Mouse (Mus musculus): Measurements from ENCODE around the gene Zswim4. TPM values are rescaled to one million over a fixed set of nuclear protein-coding genes. Genes with fewer than 3 reads are reported as not detected.

Zswim4 gene
- polyA plus RNA-seq, 1 experiment from 2014 or later: 8.9 TPM

GRCm38 (mm10) chr8:84186547-84186946, 50.3 kb downstream of the Zswim4 start:
- Histone ChIP-seq H3K9me3 (no peaks in the 10 kb centered on the region), H3K27ac (peak overlapping the region; percentile 46), H3K27me3 (replicated peaks) (no peaks in the 10 kb centered on the region), H3K4me1 (peaks cover 11% of the 10 kb centered on the region), H3K4me2 (peak overlapping the region; percentile 85), H3K36me3 (no peaks in the 10 kb centered on the region), H3K9ac (peak overlapping the region; percentile 16; the same call in 1 of the 2 replicates), H3K4me3 (replicated peaks) (peak overlapping the region; percentile 41)
- peak; percentile 23; the same call in 1 of the 2 replicates for ATAC-seq (ENCODE audit: insufficient read depth, low FRiP score, low read depth)
- under 1% methylated on average over 12 of the region's 12 CpGs for WGBS

DNA sequence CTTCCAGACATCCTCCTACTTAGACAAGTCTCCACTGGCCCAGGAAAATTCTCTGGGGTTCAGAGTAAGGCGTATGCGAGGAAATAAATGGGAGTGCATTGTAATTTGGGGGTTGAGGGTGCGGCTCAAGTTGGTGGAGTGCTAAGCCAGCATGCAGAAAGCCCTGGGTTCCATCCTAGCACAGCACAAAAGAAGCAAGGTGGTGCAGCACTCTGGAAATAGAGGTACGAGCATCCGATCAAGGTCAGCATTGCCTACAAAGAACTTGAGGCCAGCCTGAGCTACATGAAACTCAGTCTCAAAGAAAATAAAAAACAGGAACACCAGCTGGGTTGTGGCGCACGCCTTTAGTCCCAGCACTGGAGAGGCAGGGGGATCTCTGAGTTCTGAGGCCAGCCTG, 51.7 kb downstream of the Zswim4 start, which contains the start of gene Nanos3:
Gene Nanos3, minus strand, starts transcription at position 101 of the 400 bp plus-strand sequence.
- peak within 1 kb of the TSS; percentile 68 for H3K4me3 ChIP-seq (replicated peaks)
- WGBS: 92% methylated on average over 7 of the region's 7 CpGs
- no peaks in the 10 kb centered on the region for H3K9me3 ChIP-seq
- H3K36me3 ChIP-seq: no peaks in the 10 kb centered on the region
- peak within 1 kb of the TSS; percentile 67 for H3K9ac ChIP-seq
- H3K27ac ChIP-seq: no peak within 1 kb of the TSS
- peaks cover 25% of the 10 kb centered on the region for H3K4me1 ChIP-seq
- H3K27me3 ChIP-seq (replicated peaks): no peaks in the 10 kb centered on the region
- ATAC-seq (ENCODE audit: insufficient read depth, low FRiP score, low read depth): no peak
- peak within 1 kb of the TSS; percentile 89 for H3K4me2 ChIP-seq

DNA sequence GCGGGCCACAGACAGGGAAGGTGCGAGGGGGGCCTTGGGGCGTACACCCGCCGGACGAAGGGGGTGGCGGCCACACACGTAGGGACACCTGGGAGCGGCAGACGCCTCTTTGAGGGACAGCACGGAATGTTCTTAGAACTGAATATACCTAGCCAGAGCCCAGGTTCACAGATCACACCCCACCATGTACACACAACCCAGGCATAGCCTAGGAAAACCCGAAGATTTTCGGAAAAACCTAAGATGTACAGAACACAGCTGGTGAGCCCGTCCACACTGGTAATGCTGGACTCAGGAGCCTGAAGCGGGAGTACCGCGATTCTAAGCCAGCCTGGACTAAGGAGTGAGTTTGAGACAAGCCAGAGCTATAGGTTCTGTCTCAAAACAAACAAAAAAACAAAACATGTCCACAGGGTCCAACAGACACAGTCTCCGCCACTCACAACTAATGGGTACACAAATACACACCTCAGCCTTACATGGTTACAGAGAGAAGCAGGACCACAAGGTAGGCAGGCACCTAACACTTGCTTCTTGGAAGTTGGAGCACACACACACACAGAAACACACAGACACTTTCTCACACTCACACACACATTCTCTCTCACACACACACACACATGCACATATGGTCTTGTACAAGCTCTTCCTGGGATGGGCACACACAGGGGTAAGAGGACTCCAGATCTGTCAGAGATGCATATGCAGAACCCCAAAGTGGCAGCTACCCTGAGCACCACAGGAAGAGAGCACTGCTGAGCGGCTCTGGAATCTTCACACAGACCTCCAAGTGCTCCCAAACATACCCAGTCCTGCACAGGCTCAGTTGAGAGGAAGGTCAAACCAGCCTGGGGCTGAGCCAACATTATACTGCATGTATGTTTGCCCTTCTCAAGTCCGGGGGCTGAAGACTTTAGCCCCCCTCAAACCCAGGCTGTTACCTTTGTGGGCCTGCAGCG, 52.5 kb downstream of the Zswim4 start:
- Histone ChIP-seq H3K4me1 (peaks cover 26% of the 10 kb centered on the region), H3K36me3 (no peaks in the 10 kb centered on the region), H3K27me3 (replicated peaks) (no peaks in the 10 kb centered on the region), H3K4me2 (peak overlapping the region; percentile 89), H3K27ac (peak overlapping the region; percentile 76), H3K9ac (peak overlapping the region; percentile 67), H3K9me3 (no peaks in the 10 kb centered on the region), H3K4me3 (replicated peaks) (peak overlapping the region; percentile 68)
- ATAC-seq (ENCODE audit: insufficient read depth, low FRiP score, low read depth): peak; percentile 1; the same call in 1 of the 2 replicates
- 15% methylated on average over 21 of the region's 21 CpGs for WGBS

DNA sequence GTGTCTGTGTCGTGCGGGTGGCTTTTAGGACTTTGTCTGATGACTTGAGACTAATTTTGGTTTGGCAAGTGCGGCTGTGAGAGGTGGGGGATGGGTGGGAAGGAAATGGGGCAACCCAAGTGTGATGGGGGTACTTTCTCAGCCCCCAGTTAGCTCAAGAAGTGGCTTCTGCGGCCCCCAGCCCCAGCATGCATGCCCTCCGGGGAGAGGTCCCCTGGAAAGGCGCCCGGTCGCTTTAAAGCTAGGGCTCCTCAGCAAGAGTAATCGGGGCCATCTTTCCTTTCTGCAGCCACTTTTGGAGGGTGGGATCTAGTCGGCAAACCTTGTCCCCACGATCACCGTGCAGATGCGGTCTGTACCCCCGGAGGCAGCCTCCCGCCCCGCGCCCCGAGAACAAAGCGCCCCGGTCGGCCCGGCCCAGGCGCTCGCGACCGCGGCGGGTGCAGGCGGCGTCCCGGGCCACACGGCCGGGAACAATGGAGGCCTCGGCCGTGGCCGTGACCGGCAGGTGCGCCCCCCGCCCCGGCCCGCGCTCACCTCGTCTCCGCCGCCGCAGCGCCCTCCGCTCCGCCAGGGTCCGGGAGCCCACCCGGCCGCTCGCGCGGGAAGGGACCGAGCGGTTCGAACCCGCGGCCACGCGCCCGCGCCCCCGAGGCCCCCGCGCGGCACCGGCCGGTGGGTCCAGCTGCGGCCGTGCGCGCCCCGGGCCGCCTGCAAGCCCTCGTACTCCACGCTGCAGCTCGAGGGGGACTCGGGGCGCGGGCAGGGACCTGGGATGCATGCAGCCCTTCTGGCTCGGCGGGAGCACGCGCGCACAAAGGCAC, 53.4 kb downstream of the Zswim4 start:
- H3K4me3 ChIP-seq (replicated peaks): peak overlapping the region; percentile 68
- H3K27me3 ChIP-seq (replicated peaks): no peaks in the 10 kb centered on the region
- H3K27ac ChIP-seq: peak overlapping the region; percentile 76
- peak; percentile 1; the same call in 1 of the 2 replicates for ATAC-seq (ENCODE audit: insufficient read depth, low FRiP score, low read depth)
- peaks cover 26% of the 10 kb centered on the region for H3K4me1 ChIP-seq
- H3K4me2 ChIP-seq: peak overlapping the region; percentile 89
- no peaks in the 10 kb centered on the region for H3K9me3 ChIP-seq
- WGBS: under 1% methylated on average over 79 of the region's 87 CpGs
- H3K9ac ChIP-seq: peak overlapping the region; percentile 67
- no peaks in the 10 kb centered on the region for H3K36me3 ChIP-seq

DNA sequence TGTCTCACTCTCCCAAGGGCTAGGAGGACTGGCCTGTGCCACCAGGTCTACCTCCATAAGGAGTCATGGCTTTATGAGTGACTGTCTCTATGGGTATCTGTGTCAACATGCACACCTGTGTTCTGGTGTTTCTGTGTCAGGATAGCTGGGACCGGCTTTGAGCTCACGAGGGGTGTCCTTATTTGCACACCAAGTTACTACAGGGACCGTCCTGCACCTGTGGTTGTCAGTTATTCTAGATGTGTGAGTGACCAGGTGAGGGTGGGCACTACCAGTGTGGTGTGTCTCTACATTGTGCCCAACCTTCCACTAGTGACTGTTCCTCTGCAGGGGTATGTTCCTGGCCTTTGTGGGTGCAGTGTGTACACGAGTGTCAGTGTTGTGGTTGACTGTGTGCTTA, 54.0 kb downstream of the Zswim4 start:
- ATAC-seq (ENCODE audit: insufficient read depth, low FRiP score, low read depth): no peak
- H3K9ac ChIP-seq: no peak overlapping the region; the same call in 1 of the 2 replicates
- no peaks in the 10 kb centered on the region for H3K9me3 ChIP-seq
- peak overlapping the region; percentile 68 for H3K4me3 ChIP-seq (replicated peaks)
- H3K27me3 ChIP-seq (replicated peaks): no peaks in the 10 kb centered on the region
- peak overlapping the region; percentile 89 for H3K4me2 ChIP-seq
- no peaks in the 10 kb centered on the region for H3K36me3 ChIP-seq
- WGBS: 28% methylated on average over 4 of the region's 4 CpGs
- H3K27ac ChIP-seq: no peak overlapping the region
- H3K4me1 ChIP-seq: peaks cover 28% of the 10 kb centered on the region

DNA sequence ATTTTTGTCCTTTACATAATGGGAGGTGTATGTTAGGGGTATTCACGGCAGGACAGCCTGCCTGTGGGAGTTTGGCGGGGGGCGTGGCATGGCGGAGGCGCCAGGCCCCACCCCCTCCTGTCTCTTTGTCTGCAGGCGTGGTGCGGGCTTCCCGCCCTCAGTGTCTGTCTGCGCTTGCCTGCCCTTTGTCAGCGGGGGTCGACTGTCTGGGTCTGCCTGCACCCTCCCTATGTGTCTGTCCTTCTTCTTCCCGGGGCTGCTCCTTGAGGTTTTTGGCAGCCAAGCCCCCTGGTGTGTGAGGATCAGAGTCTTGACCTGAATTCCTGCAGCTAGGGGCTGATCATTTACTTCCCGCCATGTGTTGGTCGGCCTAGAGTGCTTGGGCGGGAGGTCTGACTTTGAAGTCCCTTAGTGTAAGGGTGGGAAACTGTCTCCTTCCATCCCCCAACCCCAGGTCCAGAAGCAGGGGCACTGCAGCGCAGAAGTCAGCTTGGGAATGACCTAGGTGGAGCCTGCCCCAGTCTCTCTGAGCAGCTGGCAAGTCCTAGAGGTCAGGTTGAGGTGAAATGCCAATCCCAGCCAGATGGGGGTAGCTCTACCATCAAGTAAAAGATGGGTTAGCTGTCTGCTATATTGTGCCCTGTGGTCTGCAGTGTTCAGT, 56.2 kb downstream of the Zswim4 start:
- H3K27me3 ChIP-seq (replicated peaks): no peaks in the 10 kb centered on the region
- ATAC-seq (ENCODE audit: insufficient read depth, low FRiP score, low read depth): peak; percentile 59
- peaks cover 24% of the 10 kb centered on the region for H3K4me1 ChIP-seq
- H3K4me3 ChIP-seq (replicated peaks): peak overlapping the region; percentile 14
- no peaks in the 10 kb centered on the region for H3K9me3 ChIP-seq
- H3K4me2 ChIP-seq: peak overlapping the region; percentile 50
- peak overlapping the region; percentile 68 for H3K27ac ChIP-seq
- WGBS: 5% methylated on average over 16 of the region's 16 CpGs
- 0 out of 2 replicates have a peak, but pooled peaks cover 5% of the 10 kb centered on the region for H3K36me3 ChIP-seq
- no peak overlapping the region for H3K9ac ChIP-seq

DNA sequence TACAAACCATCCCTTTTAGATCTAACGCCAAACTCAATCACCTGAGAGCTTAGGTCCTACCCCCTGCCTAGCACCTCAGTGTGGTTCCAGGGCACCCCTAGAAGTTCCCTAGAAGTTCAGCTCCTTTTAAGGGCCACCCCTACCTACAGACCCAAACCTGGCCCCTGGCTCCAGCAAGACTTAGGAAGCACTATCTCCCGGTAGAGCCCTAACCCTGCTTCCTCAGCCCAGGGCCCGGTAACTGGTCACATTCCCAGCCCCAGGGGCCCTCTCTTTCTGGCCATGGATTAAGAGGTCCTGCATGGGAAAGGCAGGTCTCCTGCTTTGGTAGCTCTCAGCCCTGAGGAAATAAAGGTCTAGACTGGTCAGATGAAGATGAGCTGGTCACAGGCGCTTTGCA, 56.9 kb downstream of the Zswim4 start:
- ATAC-seq (ENCODE audit: insufficient read depth, low FRiP score, low read depth): no peak
- no peak overlapping the region for H3K27ac ChIP-seq

DNA sequence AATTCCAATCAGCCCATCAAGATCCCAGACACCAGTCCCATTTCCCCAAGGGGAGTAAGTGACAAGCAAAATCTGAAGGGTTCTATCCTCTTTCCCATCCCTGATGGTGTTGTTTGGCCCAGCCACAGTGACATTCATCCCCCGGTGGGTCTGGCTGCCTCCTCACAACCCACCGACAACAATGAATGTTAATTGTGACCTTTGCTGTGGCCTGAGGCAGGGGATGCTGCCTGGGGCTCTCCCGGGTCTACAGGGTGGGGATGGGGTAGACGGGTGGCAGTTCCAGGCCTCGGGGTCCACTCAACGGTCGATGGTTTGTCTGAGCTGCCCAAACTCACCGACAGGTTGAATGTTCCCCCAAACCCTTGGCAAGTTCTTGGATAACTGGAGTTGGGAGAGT, 58.3 kb downstream of the Zswim4 start:
- Histone ChIP-seq H3K9ac (no peak overlapping the region), H3K9me3 (no peaks in the 10 kb centered on the region), H3K4me2 (no peak overlapping the region), H3K4me1 (peaks cover 21% of the 10 kb centered on the region), H3K4me3 (replicated peaks) (no peak overlapping the region), H3K36me3 (peaks cover 5% of the 10 kb centered on the region; the same call in 1 of the 2 replicates), H3K27ac (no peak overlapping the region), H3K27me3 (replicated peaks) (no peaks in the 10 kb centered on the region)
- no peak for ATAC-seq (ENCODE audit: insufficient read depth, low FRiP score, low read depth)
- WGBS: 85% methylated on average over 8 of the region's 8 CpGs

More for the DNA sequence above, 56.9 kb downstream of the Zswim4 start:
- Histone ChIP-seq H3K9ac (0 out of 2 replicates have a peak overlapping the region, but pooled peaks have one; percentile 13), H3K27me3 (replicated peaks) (no peaks in the 10 kb centered on the region), H3K4me1 (peaks cover 24% of the 10 kb centered on the region), H3K4me2 (peak overlapping the region; percentile 50), H3K36me3 (0 out of 2 replicates have a peak, but pooled peaks cover 5% of the 10 kb centered on the region), H3K4me3 (replicated peaks) (peak overlapping the region; percentile 14), H3K9me3 (no peaks in the 10 kb centered on the region)
- 28% methylated on average over 4 of the region's 4 CpGs for WGBS

- peaks cover 21% of the 10 kb centered on the region for H3K4me1 ChIP-seq
- peaks cover 11% of the 10 kb centered on the region; the same call in 1 of the 2 replicates for H3K36me3 ChIP-seq
- no peak overlapping the region for H3K4me2 ChIP-seq
- WGBS: 74% methylated on average over 3 of the region's 3 CpGs
- H3K9ac ChIP-seq: no peak overlapping the region
- no peaks in the 10 kb centered on the region for H3K27me3 ChIP-seq (replicated peaks)
- no peak for ATAC-seq (ENCODE audit: insufficient read depth, low FRiP score, low read depth)
- no peak overlapping the region for H3K4me3 ChIP-seq (replicated peaks)
- H3K9me3 ChIP-seq: no peaks in the 10 kb centered on the region
- H3K27ac ChIP-seq: no peak overlapping the region
Measured at GRCm38 (mm10) chr8:84177405-84177804, 59.5 kb downstream of the Zswim4 start.

DNA sequence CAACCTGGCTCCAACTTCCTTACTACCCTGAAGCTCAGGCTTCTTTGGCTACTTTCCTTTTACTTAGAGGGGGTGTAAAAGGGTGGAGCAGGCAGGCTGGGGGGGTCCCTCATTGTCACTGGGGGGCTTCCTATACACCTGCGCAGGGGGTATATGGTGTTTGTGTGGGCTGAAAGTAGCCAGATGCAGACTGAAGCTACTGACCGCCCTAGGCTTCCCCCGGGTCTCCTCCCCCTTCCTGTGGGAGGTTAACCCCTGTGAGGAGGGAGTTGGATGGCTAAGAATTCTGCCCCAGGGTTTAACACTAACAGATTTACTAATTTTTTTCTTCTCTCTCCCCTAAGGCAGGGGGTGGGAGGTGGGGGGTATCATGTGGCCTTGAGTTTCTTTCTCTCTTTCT, 60.3 kb downstream of the Zswim4 start:
- no peaks in the 10 kb centered on the region for H3K27me3 ChIP-seq (replicated peaks)
- no peak for ATAC-seq (ENCODE audit: insufficient read depth, low FRiP score, low read depth)
- peaks cover 15% of the 10 kb centered on the region; the same call in 1 of the 2 replicates for H3K36me3 ChIP-seq
- no peak overlapping the region for H3K4me3 ChIP-seq (replicated peaks)
- no peak overlapping the region for H3K9ac ChIP-seq
- no peak overlapping the region for H3K4me2 ChIP-seq
- no peak overlapping the region for H3K27ac ChIP-seq
- WGBS: 18% methylated on average over 3 of the region's 3 CpGs
- H3K4me1 ChIP-seq: peaks cover 20% of the 10 kb centered on the region
- H3K9me3 ChIP-seq: no peaks in the 10 kb centered on the region

DNA sequence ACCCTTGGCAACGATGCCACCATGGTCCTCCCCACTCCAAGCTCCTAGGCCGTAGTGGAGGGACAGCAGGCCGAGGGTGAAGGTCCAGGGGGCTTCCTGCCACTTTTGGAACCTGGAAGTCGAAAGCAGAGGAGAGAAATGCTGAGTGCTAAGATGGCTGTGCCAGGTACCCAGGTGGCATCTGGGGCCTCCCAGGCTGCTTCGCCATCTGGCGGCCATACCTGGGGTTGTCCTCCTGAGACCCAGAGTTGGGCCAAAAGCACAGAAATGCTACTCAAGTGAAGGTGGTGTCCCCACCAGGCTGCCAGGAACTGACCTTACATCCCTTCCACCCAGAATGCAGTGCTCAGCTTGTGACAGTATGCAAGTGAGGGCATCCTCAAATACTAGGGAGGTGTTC, 63.0 kb downstream of the Zswim4 start:
- no peak for ATAC-seq (ENCODE audit: insufficient read depth, low FRiP score, low read depth)
- H3K4me2 ChIP-seq: no peak overlapping the region
- 84% methylated on average over 6 of the region's 6 CpGs for WGBS

More for the DNA sequence above, 63.0 kb downstream of the Zswim4 start:
- no peaks in the 10 kb centered on the region for H3K9me3 ChIP-seq
- H3K36me3 ChIP-seq: peaks cover 20% of the 10 kb centered on the region; the same call in 1 of the 2 replicates
- no peak overlapping the region for H3K4me3 ChIP-seq (replicated peaks)
- H3K27ac ChIP-seq: no peak overlapping the region
- 0 out of 2 replicates have a peak, but pooled peaks cover 2% of the 10 kb centered on the region for H3K4me1 ChIP-seq
- no peaks in the 10 kb centered on the region for H3K27me3 ChIP-seq (replicated peaks)
- no peak overlapping the region for H3K9ac ChIP-seq
